Mouse (Mus musculus) gastrocnemius, postnatal 36 days (tissue): ENCODE results near the gene Mlxipl. TPM values are rescaled to one million over a fixed set of nuclear protein-coding genes. Genes with fewer than 3 reads are reported as not detected.

Experiments
- DNase-seq, 2 experiments: peaks; one replicate each; pipeline ENCODE4 v3.0.0; 2022
- intact Hi-C: fragments of 180-260 bp; cut with DNase I; formaldehyde crosslinking; loops from one replicate; pipeline ENCODE4 v1.15.1; 2025
- total RNA-seq, 2 experiments: library from RNA; stranded (reverse); gene quantifications; 2 replicates each; pipeline ENCODE4 v1.2.3; 2021

The Mlxipl gene
- total RNA-seq, 2 experiments from 2014 or later = 62.4 to 79.9 TPM

GRCm38 (mm10) chr5:135134534-135134933 lies 44.8 kb downstream of the Mlxipl start:
- DNase-seq = no peak
- intact Hi-C loops = no loop called here

- intact Hi-C loops = no loop called here
- DNase-seq = no peak
These were observed 50.2 kb downstream of the Mlxipl start for GRCm38 (mm10) chr5:135139881-135140280.

- intact Hi-C loops = no loop called here
- DNase-seq = no peak
These were observed 54.8 kb downstream of the Mlxipl start for GRCm38 (mm10) chr5:135144469-135144868.

GRCm38 (mm10) chr5:135145532-135145931 lies 55.8 kb downstream of the Mlxipl start:
- intact Hi-C loops = no loop called here

GRCm38 (mm10) chr5:135145955-135146354 lies 56.3 kb downstream of the Mlxipl start:
- no peak for DNase-seq
- intact Hi-C loops = no loop called here

More at GRCm38 (mm10) chr5:135145532-135145931, 55.8 kb downstream of the Mlxipl start:
- no peak for DNase-seq

GRCm38 (mm10) chr5:135148715-135149052 lies 59.0 kb downstream of the Mlxipl start:
- intact Hi-C loops = no loop called here
- no peak for DNase-seq

- intact Hi-C loops = no loop called here
- peak; percentile 98 to 99 for DNase-seq
These were observed 59.5 kb downstream of the Mlxipl start, which contains the start of gene Tbl2 for GRCm38 (mm10) chr5:135149053-135149819. Gene Tbl2, plus strand, starts transcription at chr5:135149657.

GRCm38 (mm10) chr5:135149820-135150178 lies 60.1 kb downstream of the Mlxipl start:
- intact Hi-C loops = no loop called here
- no peak for DNase-seq

- intact Hi-C loops = no loop called here
- no peak for DNase-seq
These were observed 66.8 kb downstream of the Mlxipl start for GRCm38 (mm10) chr5:135156496-135156895.

GRCm38 (mm10) chr5:135161221-135161620 lies 71.5 kb downstream of the Mlxipl start:
- DNase-seq = peak; percentile 42 to 56
- intact Hi-C loops = no loop called here

GRCm38 (mm10) chr5:135161650-135162049 lies 72.0 kb downstream of the Mlxipl start:
- DNase-seq = no peak
- intact Hi-C loops = no loop called here

GRCm38 (mm10) chr5:135162361-135162760 lies 72.7 kb downstream of the Mlxipl start:
- DNase-seq = no peak
- intact Hi-C loops = no loop called here

- DNase-seq = no peak
- intact Hi-C loops = no loop called here
These were observed 73.1 kb downstream of the Mlxipl start for GRCm38 (mm10) chr5:135162821-135163220.

- intact Hi-C loops = no loop called here
- DNase-seq = no peak
These were observed 77.2 kb downstream of the Mlxipl start for GRCm38 (mm10) chr5:135166909-135167308.

- intact Hi-C loops = no loop called here
- no peak for DNase-seq
These were observed 77.8 kb downstream of the Mlxipl start for GRCm38 (mm10) chr5:135167469-135167868.

GRCm38 (mm10) chr5:135168063-135169062 lies 78.7 kb downstream of the Mlxipl start, which contains the start of gene Bcl7b:
Gene Bcl7b, plus strand, starts transcription at chr5:135168283.
- DNase-seq = peak; percentile 94 to 96
- intact Hi-C loops = no loop called here

GRCm38 (mm10) chr5:135169479-135169878 lies 79.8 kb downstream of the Mlxipl start:
- intact Hi-C loops = no loop called here
- DNase-seq = no peak

- no peak for DNase-seq
- intact Hi-C loops = no loop called here
These were observed 82.1 kb downstream of the Mlxipl start for GRCm38 (mm10) chr5:135171688-135172220.

- intact Hi-C loops = no loop called here
- DNase-seq = no peak
These were observed 83.3 kb downstream of the Mlxipl start for GRCm38 (mm10) chr5:135172986-135173385.

GRCm38 (mm10) chr5:135175086-135175485 lies 85.4 kb downstream of the Mlxipl start:
- no peak for DNase-seq

GRCm38 (mm10) chr5:135178523-135178922 lies 88.8 kb downstream of the Mlxipl start:
- intact Hi-C loops = no loop called here
- no peak for DNase-seq

More at GRCm38 (mm10) chr5:135175086-135175485, 85.4 kb downstream of the Mlxipl start:
- intact Hi-C loops = no loop called here
